Mouse (Mus musculus): ENCODE measurements around the gene 1700028K03Rik. TPM values are rescaled to one million over a fixed set of nuclear protein-coding genes. Genes with fewer than 3 reads are reported as not detected.

The 1700028K03Rik gene
- total and polyA plus RNA-seq, 3 experiments, result not detected

DNA sequence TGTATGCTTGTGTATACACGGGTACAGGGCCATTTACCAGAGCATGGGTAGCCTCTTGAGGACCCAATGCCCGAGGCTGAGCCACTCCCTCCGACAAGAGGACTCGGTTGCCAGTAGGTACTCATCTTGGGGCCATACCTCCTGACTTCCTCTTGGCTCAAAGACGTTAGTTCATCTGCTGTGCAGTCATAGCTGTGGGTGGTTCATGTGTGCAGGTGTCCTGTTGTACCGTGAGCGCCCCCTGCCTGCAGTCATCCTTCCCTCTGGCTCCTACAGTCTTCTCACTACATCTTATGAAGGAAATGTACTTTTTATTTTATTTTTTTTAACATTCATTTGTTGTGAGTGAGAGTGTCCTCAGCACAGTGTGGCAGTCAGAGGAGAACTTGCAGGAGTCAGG, 20.9 kb upstream of the 1700028K03Rik start (continued):
- TF ChIP-seq ZKSCAN1 (IDR thresholded peaks at IDR 0.05; ENCODE audit: low read depth, low read length), result no peak
- TF ChIP-seq USF1 (IDR thresholded peaks at IDR 0.05; ENCODE audit: low read depth, low read length), result no peak

DNA sequence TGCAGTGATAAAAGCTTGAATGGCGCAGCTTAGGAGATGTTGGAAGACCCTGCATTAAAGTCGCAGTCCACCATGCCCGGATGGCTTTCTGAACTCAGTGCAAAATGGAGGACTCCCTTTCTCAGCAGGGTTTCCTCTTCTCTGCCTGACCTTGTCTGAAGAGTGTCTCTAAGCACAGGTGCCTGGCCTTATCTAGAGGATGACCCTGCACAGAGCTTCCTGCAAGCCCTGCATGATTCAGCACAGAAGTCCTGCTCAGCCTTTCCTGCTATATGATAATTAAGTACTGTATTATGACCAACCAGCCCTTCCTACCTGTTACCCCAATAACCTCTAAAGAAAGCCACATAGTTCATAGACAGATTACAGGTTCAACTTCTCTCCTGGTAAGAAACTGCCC, 19.1 kb upstream of the 1700028K03Rik start:
- H3K27me3 ChIP-seq (ENCODE audit: control insufficient read depth in 1 of 2, insufficient read depth in 2 of 2, low read length in 2 of 2), result no peaks in the 10 kb centered on the region
- no peak overlapping the region for H3K4me3 ChIP-seq (ENCODE audit: control insufficient read depth in 1 of 2, insufficient read depth in 1 of 2, low read depth in 2 of 2, low read length in 2 of 2)
- DNase-seq (ENCODE audit: low read depth, low spot score), result no peak
- no peak overlapping the region for H3K27ac ChIP-seq (ENCODE audit: control insufficient read depth, low read depth, low read length)
- peaks cover 0 to 6% of the 10 kb centered on the region in 2 experiments; a peak in 2 of 4 replicates for H3K4me1 ChIP-seq (ENCODE audit: control insufficient read depth in 1 of 2, insufficient read depth in 2 of 2, low read length in 2 of 2)
- TF ChIP-seq TCF12 (IDR thresholded peaks at IDR 0.05; ENCODE audit: low read depth, low read length), result 0 out of 2 replicates have a peak, but pooled peaks have one; percentile 10
- no peak for TF ChIP-seq ZNF384 (IDR thresholded peaks at IDR 0.05; ENCODE audit: low read depth, low read length)
- no peaks in the 10 kb centered on the region for H3K79me2 ChIP-seq (ENCODE audit: control insufficient read depth, insufficient read depth, low read length, poor library complexity)
- H3K9ac ChIP-seq (ENCODE audit: control insufficient read depth, low read depth, low read length, poor library complexity, severe bottlenecking), result no peak overlapping the region
- H3K36me3 ChIP-seq (ENCODE audit: control insufficient read depth in 1 of 2, insufficient read depth in 2 of 2, low read length in 2 of 2), result no peaks in the 10 kb centered on the region; a peak in 1 of 4 replicates
- no peaks in the 10 kb centered on the region for H3K9me3 ChIP-seq (replicated peaks; ENCODE audit: insufficient read depth, low read length)

DNA sequence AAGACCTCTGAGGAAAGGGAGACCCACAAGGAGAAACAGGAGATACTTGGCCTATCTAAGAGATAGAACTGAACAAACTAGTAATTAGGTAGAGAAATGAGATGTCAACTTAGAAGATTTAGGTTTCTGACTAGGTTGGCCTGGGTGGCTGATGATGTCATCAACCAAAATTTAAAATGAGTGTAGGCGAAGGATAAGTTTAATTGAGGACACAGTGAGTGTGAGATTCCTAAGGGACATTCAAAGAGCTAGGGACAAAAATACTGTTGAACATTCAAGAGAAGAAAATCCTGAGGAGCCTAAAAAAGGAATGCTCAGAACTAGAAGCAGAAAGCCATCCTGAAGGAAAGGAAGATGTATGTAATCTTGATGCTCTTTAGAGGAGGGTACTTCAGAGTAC, 18.4 kb upstream of the 1700028K03Rik start:
- Histone ChIP-seq H3K36me3 (ENCODE audit: control insufficient read depth in 1 of 2, insufficient read depth in 2 of 2, low read length in 2 of 2) (no peaks in the 10 kb centered on the region; a peak in 1 of 4 replicates), H3K27ac (ENCODE audit: control insufficient read depth, low read depth, low read length) (no peak overlapping the region), H3K9me3 (replicated peaks; ENCODE audit: insufficient read depth, low read length) (no peaks in the 10 kb centered on the region), H3K4me1 (ENCODE audit: control insufficient read depth in 1 of 2, insufficient read depth in 2 of 2, low read length in 2 of 2) (peaks cover 0 to 6% of the 10 kb centered on the region in 2 experiments; a peak in 2 of 4 replicates), H3K9ac (ENCODE audit: control insufficient read depth, low read depth, low read length, poor library complexity, severe bottlenecking) (no peak overlapping the region), H3K4me3 (ENCODE audit: control insufficient read depth in 1 of 2, insufficient read depth in 1 of 2, low read depth in 2 of 2, low read length in 2 of 2) (no peak overlapping the region), H3K27me3 (ENCODE audit: control insufficient read depth in 1 of 2, insufficient read depth in 2 of 2, low read length in 2 of 2) (no peaks in the 10 kb centered on the region; a peak in 1 of 4 replicates), H3K79me2 (ENCODE audit: control insufficient read depth, insufficient read depth, low read length, poor library complexity) (no peaks in the 10 kb centered on the region)
- no peak for DNase-seq (ENCODE audit: low read depth, low spot score)
- TF ChIP-seq MAX (IDR thresholded peaks at IDR 0.05; ENCODE audit: low read length) (no peak), ELF1 (IDR thresholded peaks at IDR 0.05; ENCODE audit: low read depth, low read length) (no peak), MYC (IDR thresholded peaks at IDR 0.05; ENCODE audit: low read depth, low read length) (no peak), POLR2AphosphoS2 (IDR thresholded peaks at IDR 0.05; ENCODE audit: low read length) (no peak), SMC3 (IDR thresholded peaks at IDR 0.05; ENCODE audit: low read depth, low read length) (no peak), MAFK (IDR thresholded peaks at IDR 0.05; ENCODE audit: borderline replicate concordance, low read depth, low read length) (no peak), ZMIZ1 (IDR thresholded peaks at IDR 0.05; ENCODE audit: low read depth, low read length) (no peak), EP300 (IDR thresholded peaks at IDR 0.05; ENCODE audit: low read depth in 1 of 2, low read length in 2 of 2) (no peak), TBP (IDR thresholded peaks at IDR 0.05; ENCODE audit: low read depth, low read length) (no peak), NRF1 (IDR thresholded peaks at IDR 0.05; ENCODE audit: insufficient read depth, low read depth, low read length, poor library complexity, severe bottlenecking) (no peak), RAD21 (IDR thresholded peaks at IDR 0.05; ENCODE audit: low read depth, low read length) (no peak), ZKSCAN1 (IDR thresholded peaks at IDR 0.05; ENCODE audit: low read depth, low read length) (no peak), ZC3H11A (IDR thresholded peaks at IDR 0.05; ENCODE audit: low read depth, low read length) (no peak), UBTF (IDR thresholded peaks at IDR 0.05; ENCODE audit: borderline replicate concordance, insufficient read depth, low read depth, low read length) (no peak), MYB (IDR thresholded peaks at IDR 0.05; ENCODE audit: low read depth, low read length) (no peak), KAT2A (conservative IDR thresholded peaks at IDR 0.05; ENCODE audit: low read depth, low read length) (no peak), CTCF (IDR thresholded peaks at IDR 0.05 in 2 of 3, conservative IDR thresholded peaks at IDR 0.05 in 1 of 3; ENCODE audit: control insufficient read depth in 1 of 3, insufficient read depth in 1 of 3, low read depth in 2 of 3, low read length in 3 of 3, poor library complexity in 1 of 3, severe bottlenecking in 1 of 3) (no peak), RCOR1 (IDR thresholded peaks at IDR 0.05; ENCODE audit: low read depth, low read length) (no peak), CHD1 (IDR thresholded peaks at IDR 0.05; ENCODE audit: low read depth, low read length) (no peak), ZNF384 (IDR thresholded peaks at IDR 0.05; ENCODE audit: low read depth, low read length) (no peak)

Measured in MEL (cell line).